Mouse (Mus musculus): ENCODE measurements around the gene Sugct. TPM values are rescaled to one million over a fixed set of nuclear protein-coding genes. Genes with fewer than 3 reads are reported as not detected.

Sugct gene
- total and polyA plus RNA-seq, 2 experiments, result 10.9 to 25.4 TPM

GRCm38 (mm10) chr13:17084946-17085852, 610.2 kb downstream of the Sugct start:
- Histone ChIP-seq H3K9ac (ENCODE audit: low read depth, low read length) (no peak overlapping the region), H3K4me1 (ENCODE audit: control insufficient read depth, insufficient read depth, low read length) (no peaks in the 10 kb centered on the region), H3K36me3 (ENCODE audit: control insufficient read depth, insufficient read depth, low read length) (no peaks in the 10 kb centered on the region), H3K27me3 (ENCODE audit: control insufficient read depth, insufficient read depth, low read length) (no peaks in the 10 kb centered on the region), H3K27ac (replicated peaks; ENCODE audit: insufficient read depth, low read depth, low read length) (no peak overlapping the region), H3K79me2 (ENCODE audit: control insufficient read depth, insufficient read depth, low read length) (no peaks in the 10 kb centered on the region), H3K4me3 (ENCODE audit: insufficient read depth, low read depth, low read length) (no peak overlapping the region)
- DNase-seq (ENCODE audit: extremely low read depth, low read depth, low spot score), result no peak
- WGBS, result 57% methylated on average over 6 of the region's 6 CpGs
- TF ChIP-seq CTCF (IDR thresholded peaks at IDR 0.05; ENCODE audit: low read depth, low read length) (no peak), POLR2A (IDR thresholded peaks at IDR 0.05; ENCODE audit: extremely low read depth, insufficient read depth, low read length) (no peak)

DNA sequence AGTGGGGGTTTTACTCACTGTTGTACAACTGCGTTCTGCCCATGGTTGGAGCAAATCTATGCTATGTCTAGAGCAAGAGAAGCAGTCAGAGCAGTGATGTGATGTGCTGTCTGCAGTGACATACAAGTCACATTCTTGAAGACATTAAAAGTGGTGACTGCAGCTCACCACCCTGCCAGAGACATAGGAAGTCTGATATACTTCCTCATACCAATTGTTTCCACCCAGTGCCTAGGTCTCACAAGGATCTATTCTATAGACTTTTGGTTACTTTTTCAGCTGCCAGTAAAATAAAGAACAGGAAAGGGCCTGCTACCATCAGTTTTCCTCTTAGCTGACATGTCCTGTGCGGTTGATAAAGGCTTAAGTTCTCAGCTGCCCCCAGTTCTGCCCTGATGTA, 613.7 kb downstream of the Sugct start:
- H3K4me1 ChIP-seq (ENCODE audit: control insufficient read depth, insufficient read depth, low read length), result no peaks in the 10 kb centered on the region
- H3K27me3 ChIP-seq (ENCODE audit: control insufficient read depth, insufficient read depth, low read length), result no peaks in the 10 kb centered on the region
- no peak for DNase-seq (ENCODE audit: extremely low read depth, low read depth, low spot score)
- H3K79me2 ChIP-seq (ENCODE audit: control insufficient read depth, insufficient read depth, low read length), result no peaks in the 10 kb centered on the region
- no peaks in the 10 kb centered on the region for H3K36me3 ChIP-seq (ENCODE audit: control insufficient read depth, insufficient read depth, low read length)
- WGBS, result 82% methylated on average over 2 of the region's 2 CpGs
- TF ChIP-seq CTCF (IDR thresholded peaks at IDR 0.05; ENCODE audit: low read depth, low read length), result no peak
- no peak overlapping the region for H3K4me3 ChIP-seq (ENCODE audit: insufficient read depth, low read depth, low read length)
- H3K9ac ChIP-seq (ENCODE audit: low read depth, low read length), result no peak overlapping the region
- H3K27ac ChIP-seq (replicated peaks; ENCODE audit: insufficient read depth, low read depth, low read length), result no peak overlapping the region

DNA sequence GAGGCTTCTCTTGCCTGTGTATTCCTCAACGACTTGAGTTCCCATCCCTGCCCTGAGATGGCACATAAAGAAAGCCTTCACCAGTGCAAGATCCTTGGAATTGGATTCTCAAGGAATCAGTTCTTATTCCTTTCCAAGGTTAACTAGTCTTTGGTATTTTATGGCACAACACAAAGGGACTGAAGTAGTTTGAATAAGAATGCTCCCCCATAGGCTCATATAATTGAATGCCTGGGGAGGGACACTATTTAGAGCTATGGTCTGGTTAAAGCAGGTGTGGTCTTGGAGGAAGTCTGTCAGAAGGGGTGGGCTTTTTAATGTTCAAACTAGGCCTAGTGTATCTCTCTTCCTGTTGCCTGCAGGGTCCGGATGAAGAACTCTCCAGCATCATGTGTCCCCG, 629.8 kb downstream of the Sugct start:
- no peak overlapping the region for H3K4me3 ChIP-seq (ENCODE audit: insufficient read depth, low read depth, low read length)
- H3K27me3 ChIP-seq (ENCODE audit: control insufficient read depth, insufficient read depth, low read length), result no peaks in the 10 kb centered on the region
- DNase-seq (ENCODE audit: extremely low read depth, low read depth, low spot score), result no peak
- WGBS, result 77% methylated on average over 3 of the region's 3 CpGs
- no peaks in the 10 kb centered on the region for H3K79me2 ChIP-seq (ENCODE audit: control insufficient read depth, insufficient read depth, low read length)
- H3K27ac ChIP-seq (replicated peaks; ENCODE audit: insufficient read depth, low read depth, low read length), result no peak overlapping the region
- no peaks in the 10 kb centered on the region for H3K4me1 ChIP-seq (ENCODE audit: control insufficient read depth, insufficient read depth, low read length)
- H3K9ac ChIP-seq (ENCODE audit: low read depth, low read length), result no peak overlapping the region
- H3K36me3 ChIP-seq (ENCODE audit: control insufficient read depth, insufficient read depth, low read length), result no peaks in the 10 kb centered on the region
- TF ChIP-seq CTCF (IDR thresholded peaks at IDR 0.05; ENCODE audit: low read depth, low read length) (no peak), POLR2A (IDR thresholded peaks at IDR 0.05; ENCODE audit: extremely low read depth, insufficient read depth, low read length) (no peak)

- Histone ChIP-seq H3K36me3 (ENCODE audit: control insufficient read depth, insufficient read depth, low read length) (no peaks in the 10 kb centered on the region), H3K4me1 (ENCODE audit: control insufficient read depth, insufficient read depth, low read length) (no peaks in the 10 kb centered on the region), H3K27ac (replicated peaks; ENCODE audit: insufficient read depth, low read depth, low read length) (no peak overlapping the region), H3K4me3 (ENCODE audit: insufficient read depth, low read depth, low read length) (no peak overlapping the region), H3K27me3 (ENCODE audit: control insufficient read depth, insufficient read depth, low read length) (no peaks in the 10 kb centered on the region), H3K79me2 (ENCODE audit: control insufficient read depth, insufficient read depth, low read length) (no peaks in the 10 kb centered on the region), H3K9ac (ENCODE audit: low read depth, low read length) (no peak overlapping the region)
- 97% methylated on average over 2 of the region's 2 CpGs for WGBS
- TF ChIP-seq CTCF (IDR thresholded peaks at IDR 0.05; ENCODE audit: low read depth, low read length) (no peak), POLR2A (IDR thresholded peaks at IDR 0.05; ENCODE audit: extremely low read depth, insufficient read depth, low read length) (no peak)
- DNase-seq (ENCODE audit: extremely low read depth, low read depth, low spot score), result no peak
Observed at GRCm38 (mm10) chr13:17056650-17057049, 638.7 kb downstream of the Sugct start.

- no peak for DNase-seq (ENCODE audit: extremely low read depth, low read depth, low spot score)
- Histone ChIP-seq H3K4me3 (ENCODE audit: insufficient read depth, low read depth, low read length) (no peak overlapping the region), H3K36me3 (ENCODE audit: control insufficient read depth, insufficient read depth, low read length) (no peaks in the 10 kb centered on the region), H3K27ac (replicated peaks; ENCODE audit: insufficient read depth, low read depth, low read length) (no peak overlapping the region), H3K9ac (ENCODE audit: low read depth, low read length) (no peak overlapping the region), H3K79me2 (ENCODE audit: control insufficient read depth, insufficient read depth, low read length) (no peaks in the 10 kb centered on the region), H3K27me3 (ENCODE audit: control insufficient read depth, insufficient read depth, low read length) (no peaks in the 10 kb centered on the region), H3K4me1 (ENCODE audit: control insufficient read depth, insufficient read depth, low read length) (no peaks in the 10 kb centered on the region; the same call in 1 of the 2 replicates)
- 88% methylated on average over 3 of the region's 3 CpGs for WGBS
- no peak for TF ChIP-seq POLR2A (IDR thresholded peaks at IDR 0.05; ENCODE audit: extremely low read depth, insufficient read depth, low read length)
- TF ChIP-seq CTCF (IDR thresholded peaks at IDR 0.05; ENCODE audit: low read depth, low read length), result no peak
Observed at GRCm38 (mm10) chr13:17043426-17044224, 651.7 kb downstream of the Sugct start.
